Mouse (Mus musculus) c-Kit-positive CD71-positive TER-119-positive erythroid progenitor cells, embryonic 14.5 days (primary cell): ENCODE measurements around the gene Kif23.
A peak's percentile ranks its signal among the peaks of the same experiment; 100 is the strongest.

Source experiments
- DNase-seq: peaks from one replicate; pipeline ENCODE4 v3.0.0-alpha.2; 2013; ENCODE audit warnings: low spot score

The Kif23 gene

GRCm38 (mm10) chr9:61904201-61904600 is 42.4 kb downstream of the Kif23 start:
- no peak for DNase-seq

DNA sequence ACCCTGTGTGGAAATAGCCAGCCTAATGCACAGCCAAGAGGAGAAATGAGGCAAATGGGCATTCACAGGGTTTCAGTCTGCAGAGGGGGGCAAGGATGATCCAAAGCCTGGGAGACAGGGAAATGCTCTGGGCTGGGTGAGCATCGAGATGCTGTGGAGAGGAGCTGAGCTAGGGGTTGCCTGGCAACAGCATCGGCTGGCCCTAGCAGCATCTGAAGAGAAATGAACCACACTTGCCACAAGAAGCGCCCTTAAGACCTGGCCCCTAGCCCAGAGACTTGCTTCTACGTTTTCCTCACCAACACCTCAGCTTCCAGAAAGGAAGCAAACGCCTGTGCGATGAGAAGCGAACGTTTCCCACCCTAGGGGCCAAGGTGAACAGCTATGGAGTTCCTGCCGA is 44.1 kb downstream of the Kif23 start:
- no peak for DNase-seq

- DNase-seq = no peak
Observed at GRCm38 (mm10) chr9:61901574-61901973, 45.0 kb downstream of the Kif23 start.

DNA sequence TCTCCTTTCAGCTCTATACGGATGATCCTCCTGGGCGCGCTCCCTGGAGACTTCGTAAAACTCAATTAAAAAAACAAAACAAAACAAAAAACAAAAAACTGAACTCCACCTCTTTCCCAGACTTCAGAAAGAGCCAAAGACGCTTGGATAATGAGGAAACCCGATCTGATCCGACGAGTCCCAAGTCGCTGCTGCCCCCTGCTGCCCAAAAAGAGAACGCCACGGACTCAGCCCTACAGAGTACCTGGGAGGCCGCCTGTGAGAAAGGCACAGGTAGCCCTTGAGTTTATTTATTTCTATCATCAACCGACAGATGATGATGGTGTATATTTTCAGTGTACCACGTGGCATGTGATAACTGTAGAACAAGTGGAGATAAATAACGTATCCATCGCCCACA is 46.8 kb downstream of the Kif23 start:
- no peak for DNase-seq

GRCm38 (mm10) chr9:61898401-61898800 is 48.2 kb downstream of the Kif23 start:
- DNase-seq = no peak

GRCm38 (mm10) chr9:61895014-61895413 is 51.6 kb downstream of the Kif23 start:
- DNase-seq = no peak

DNA sequence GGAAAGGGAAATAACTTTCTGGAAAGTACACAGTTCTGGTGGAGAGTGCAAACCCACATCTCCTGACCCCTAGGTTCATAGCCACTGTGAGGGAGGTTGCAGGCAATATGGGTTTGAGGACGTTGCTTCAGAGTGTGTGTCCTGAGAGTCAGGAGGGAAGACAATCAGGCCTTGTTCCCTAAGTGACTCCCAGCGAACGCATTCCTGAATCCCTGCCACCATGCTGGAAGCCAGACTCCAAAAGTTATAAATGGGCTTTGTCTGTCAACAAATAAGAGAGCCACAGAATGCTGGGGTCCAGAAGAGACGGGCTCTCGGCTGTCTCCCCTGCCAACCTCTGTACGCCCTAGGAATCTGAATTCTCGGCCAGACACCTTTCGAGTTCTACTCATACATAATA is 56.7 kb downstream of the Kif23 start:
- DNase-seq = no peak

GRCm38 (mm10) chr9:61887661-61888379 is 58.8 kb downstream of the Kif23 start:
- no peak for DNase-seq

GRCm38 (mm10) chr9:61885964-61886363 is 60.6 kb downstream of the Kif23 start:
- DNase-seq = no peak

GRCm38 (mm10) chr9:61884936-61885335 is 61.6 kb downstream of the Kif23 start:
- DNase-seq = no peak

DNA sequence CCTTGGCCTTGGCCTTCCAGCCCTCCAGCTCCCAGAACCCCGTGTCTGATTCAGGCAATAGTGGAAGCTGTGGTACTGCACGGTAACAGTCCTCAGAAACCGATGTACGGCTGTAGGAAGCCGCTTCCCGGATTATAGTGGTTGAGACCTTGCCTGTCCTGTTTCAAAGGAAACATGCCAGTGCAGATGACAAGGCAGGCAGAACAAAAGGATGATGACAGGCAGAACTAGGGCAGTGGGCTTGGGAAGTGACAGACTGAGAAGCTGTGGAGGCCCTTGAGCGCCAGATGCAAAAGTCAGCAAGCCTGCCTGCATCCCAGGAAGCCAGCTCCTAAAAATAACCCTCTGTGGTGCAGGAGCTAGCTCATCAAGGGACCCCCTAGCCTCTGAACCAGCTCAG is 62.2 kb downstream of the Kif23 start:
- DNase-seq = no peak

- no peak for DNase-seq
Observed at GRCm38 (mm10) chr9:61882179-61882578, 64.4 kb downstream of the Kif23 start.

GRCm38 (mm10) chr9:61878889-61879288 is 67.7 kb downstream of the Kif23 start:
- peak; percentile 20 for DNase-seq

DNA sequence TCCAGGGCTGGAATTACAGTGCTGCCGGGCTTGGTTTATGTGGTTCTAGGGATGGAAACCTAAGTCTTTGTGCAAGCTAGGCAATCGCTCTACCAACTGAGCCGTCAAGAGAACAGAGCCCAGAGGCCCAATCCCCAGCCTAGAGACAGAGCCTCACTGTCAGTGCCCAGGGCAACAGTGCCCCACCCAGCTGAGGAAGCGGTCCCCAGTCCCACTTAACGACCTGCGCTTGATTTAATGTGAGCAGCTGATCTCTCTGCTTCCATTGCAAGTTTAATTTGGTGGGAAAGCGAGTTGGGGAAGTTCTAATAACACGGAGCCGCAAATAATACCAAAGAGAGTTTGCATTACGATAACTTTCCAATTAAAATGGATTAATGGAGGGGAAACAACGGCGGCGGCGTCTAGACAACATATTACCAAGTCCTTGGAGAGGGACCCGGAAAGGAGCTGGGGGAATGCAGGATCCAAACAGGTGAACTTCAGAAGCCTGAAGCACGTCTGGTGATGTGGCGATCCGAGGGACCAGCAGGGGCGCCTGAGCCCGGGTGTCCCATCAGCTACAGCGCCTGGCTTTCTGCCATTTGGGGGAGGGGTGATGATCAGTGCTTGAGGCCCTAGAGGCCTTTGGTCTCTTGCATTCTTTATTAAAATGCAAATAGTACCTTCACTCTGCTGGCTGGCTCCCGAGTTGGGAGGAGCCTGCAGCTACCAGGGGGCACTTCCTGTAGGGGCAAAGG is 69.0 kb downstream of the Kif23 start:
- DNase-seq = no peak

GRCm38 (mm10) chr9:61873325-61873724 is 73.2 kb downstream of the Kif23 start:
- no peak for DNase-seq

- DNase-seq = no peak
Observed at GRCm38 (mm10) chr9:61872246-61872941, 74.2 kb downstream of the Kif23 start.

- DNase-seq = no peak
Observed at GRCm38 (mm10) chr9:61871839-61872238, 74.7 kb downstream of the Kif23 start.

DNA sequence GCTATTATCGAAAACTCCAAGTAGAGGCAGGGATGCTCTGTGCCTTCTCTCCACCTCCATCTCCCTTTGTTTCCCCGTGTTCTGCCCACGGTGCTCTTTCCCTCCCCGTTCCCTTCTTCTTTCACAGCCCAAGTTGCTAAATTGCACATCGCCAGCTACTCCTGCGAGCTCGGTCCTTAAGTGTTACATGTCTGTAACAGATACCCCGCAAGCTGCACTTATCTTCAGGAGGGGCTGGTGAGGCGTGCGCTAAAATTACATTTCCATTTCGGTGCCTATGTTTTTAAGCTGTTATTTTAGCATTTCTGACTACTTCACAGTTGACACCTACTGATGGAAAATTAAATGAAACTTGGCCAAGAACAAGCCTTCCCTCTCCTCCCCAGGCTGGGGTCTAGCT is 78.9 kb downstream of the Kif23 start:
- DNase-seq = no peak
